Mouse (Mus musculus) hindlimb bud, embryonic 11.5 days (tissue): Measurements from ENCODE around the gene Pnkd.
A peak's percentile ranks its signal among the peaks of the same experiment; 100 is the strongest.
"Not testable (repeated sequence)": the region's sequence is repeated elsewhere in the genome, so short reads cannot be mapped to it uniquely, and the experiment has no call there.

Experiments
- DNase-seq: peaks from one replicate; pipeline ENCODE4 v3.0.0-alpha.2; 2012; ENCODE audit warnings: low read depth, low spot score; ENCODE audit errors: extremely low spot score

Pnkd gene

GRCm38 (mm10) chr1:74386714-74387385 is 102.1 kb downstream of the Pnkd start:
- DNase-seq, result peak; percentile 93

- no peak for DNase-seq
These were observed 102.8 kb downstream of the Pnkd start for GRCm38 (mm10) chr1:74387386-74387988.

- no peak for DNase-seq
These were observed 103.7 kb downstream of the Pnkd start for GRCm38 (mm10) chr1:74388398-74388920.

- no peak for DNase-seq
These were observed 105.1 kb downstream of the Pnkd start for GRCm38 (mm10) chr1:74389831-74390286.

GRCm38 (mm10) chr1:74390287-74390906 is 105.7 kb downstream of the Pnkd start:
- peak; percentile 28 for DNase-seq

GRCm38 (mm10) chr1:74390924-74391748 is 106.4 kb downstream of the Pnkd start, which contains the start of gene Ctdsp1:
Ctdsp1 (plus strand) TSS chr1:74391509.
- peak; percentile 52 for DNase-seq

GRCm38 (mm10) chr1:74391844-74392441 is 107.2 kb downstream of the Pnkd start:
- DNase-seq, result no peak

- DNase-seq, result no peak
These were observed 107.8 kb downstream of the Pnkd start for GRCm38 (mm10) chr1:74392446-74392994.

GRCm38 (mm10) chr1:74393010-74393409 is 108.3 kb downstream of the Pnkd start:
- DNase-seq, result no peak

GRCm38 (mm10) chr1:74393697-74394096 is 109.0 kb downstream of the Pnkd start:
- DNase-seq, result no peak

- no peak for DNase-seq
These were observed 109.6 kb downstream of the Pnkd start for GRCm38 (mm10) chr1:74394311-74394710.

- DNase-seq, result no peak
These were observed 110.1 kb downstream of the Pnkd start for GRCm38 (mm10) chr1:74394858-74395257.

GRCm38 (mm10) chr1:74395290-74395689 is 110.6 kb downstream of the Pnkd start:
- no peak for DNase-seq

GRCm38 (mm10) chr1:74396456-74397222 is 111.9 kb downstream of the Pnkd start:
- not testable (repeated sequence) for DNase-seq

GRCm38 (mm10) chr1:74397268-74397918 is 112.7 kb downstream of the Pnkd start:
- DNase-seq, result peak; percentile 97

- DNase-seq, result peak; percentile 53
These were observed 113.3 kb downstream of the Pnkd start for GRCm38 (mm10) chr1:74397919-74398451.

GRCm38 (mm10) chr1:74400531-74400930 is 115.8 kb downstream of the Pnkd start:
- DNase-seq, result no peak

GRCm38 (mm10) chr1:74401015-74401702 is 116.4 kb downstream of the Pnkd start:
- no peak for DNase-seq
